Mouse (Mus musculus) ZHBTc4 (cell line): ENCODE data around the gene Phip.

ENCODE experiments used
- DNase-seq: peaks from one replicate; pipeline ENCODE4 v3.0.0-alpha.2; 2011; ENCODE audit warnings: low read depth, low spot score

Gene Phip

DNA sequence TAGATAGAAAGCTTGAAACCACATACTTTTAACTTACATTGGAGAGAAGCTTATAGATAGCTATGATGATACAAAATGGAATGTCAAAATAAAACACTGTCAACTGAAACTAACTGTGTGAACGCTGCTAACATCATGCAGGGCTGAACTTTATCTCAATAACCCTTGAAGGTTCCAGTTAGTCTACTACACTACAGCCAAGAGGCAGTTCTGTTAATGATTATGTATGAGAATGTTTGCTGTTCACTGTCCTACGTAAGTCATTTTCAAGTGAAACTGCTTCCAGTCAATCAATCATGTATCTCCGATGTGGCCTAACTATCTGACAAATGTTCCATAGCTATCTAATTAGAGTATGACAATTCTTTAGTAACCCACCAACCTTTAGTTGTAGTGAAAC lies 107.6 kb downstream of the Phip start:
- no peak for DNase-seq

DNA sequence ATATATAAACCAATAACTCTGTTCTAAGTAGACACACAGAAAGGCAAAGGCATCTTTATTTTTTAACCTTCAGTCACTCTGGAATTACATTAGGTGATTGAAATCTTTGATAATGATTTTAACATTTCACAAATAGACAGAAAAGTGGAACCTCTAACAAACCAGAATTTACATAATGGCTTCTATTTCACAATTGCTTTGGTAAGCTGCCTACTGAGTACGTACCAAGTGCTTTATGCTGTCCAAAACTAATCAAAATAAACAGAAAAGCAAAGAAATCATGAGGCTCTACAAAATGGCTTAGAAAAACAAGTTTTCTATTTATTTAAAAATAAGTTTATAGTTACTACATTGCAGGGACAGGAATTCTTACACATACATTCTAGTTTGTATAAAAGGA lies 109.2 kb downstream of the Phip start:
- no peak for DNase-seq

DNA sequence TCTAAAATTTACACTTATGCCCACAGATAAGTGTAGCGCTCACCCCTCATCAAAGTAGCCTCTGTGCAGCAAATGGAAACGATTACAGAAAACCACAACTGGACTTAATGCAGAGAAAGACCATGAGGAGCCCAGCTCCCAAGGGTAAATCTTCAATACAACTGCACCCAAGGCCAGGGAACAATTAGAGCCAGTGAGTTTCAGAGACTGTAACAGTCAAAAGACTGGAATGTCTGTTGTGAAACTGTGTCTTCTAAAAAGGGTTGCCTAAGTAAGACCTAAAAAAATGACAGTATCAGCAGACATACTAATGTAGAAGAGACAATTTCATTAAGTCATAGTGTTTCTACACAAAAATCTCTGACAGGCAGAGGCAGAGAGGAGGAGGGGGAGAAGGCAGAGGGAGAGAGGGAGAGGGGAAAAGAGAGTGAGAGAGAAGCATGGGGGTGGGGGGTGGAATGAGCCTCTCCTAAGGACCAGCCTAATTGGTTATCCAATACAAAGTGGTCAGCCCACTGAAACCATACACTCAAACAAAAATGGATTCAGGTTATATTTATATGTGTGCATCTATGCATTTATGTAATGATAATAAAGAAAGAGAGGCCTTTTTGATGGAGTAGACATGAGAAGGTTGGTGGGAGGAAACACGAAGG lies 113.4 kb downstream of the Phip start:
- DNase-seq, result no peak

DNA sequence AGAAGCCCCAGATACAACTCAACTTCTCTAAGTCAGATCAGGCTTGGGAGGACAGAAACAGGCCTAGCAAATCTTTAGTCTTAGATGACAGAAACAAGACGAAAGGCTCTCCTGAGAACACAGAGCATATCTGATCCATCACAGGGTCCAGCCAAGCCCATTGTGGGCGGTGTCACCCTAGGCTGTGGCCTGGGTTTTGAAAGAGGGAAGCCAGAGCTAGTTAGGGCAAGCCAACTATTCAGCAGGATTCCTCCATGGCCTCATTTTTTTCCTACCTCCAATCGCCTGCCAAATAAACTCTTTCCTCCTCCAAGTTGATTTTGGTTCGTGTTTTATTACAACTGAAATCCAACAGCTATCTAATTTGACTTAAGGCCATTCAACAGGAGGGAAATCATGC lies 114.0 kb downstream of the Phip start:
- no peak for DNase-seq

DNA sequence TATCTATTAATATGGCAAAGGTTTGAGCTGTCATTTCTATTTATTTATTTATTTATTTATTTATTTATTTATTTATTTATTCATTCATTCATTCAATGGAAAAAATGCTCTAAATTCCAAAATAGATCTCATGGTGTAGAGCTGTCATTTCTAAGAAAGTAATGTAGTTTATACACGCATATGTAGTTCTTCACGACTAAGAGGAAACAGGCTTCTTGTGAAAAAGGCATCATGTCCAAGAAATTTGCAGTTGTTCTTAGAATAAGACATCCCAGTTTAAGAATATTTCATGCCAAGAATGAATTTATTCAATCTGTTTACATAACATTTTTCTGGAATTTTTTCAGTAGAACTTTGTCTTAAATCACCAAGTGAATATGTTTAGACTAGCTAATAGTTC lies 114.5 kb downstream of the Phip start:
- no peak for DNase-seq

DNA sequence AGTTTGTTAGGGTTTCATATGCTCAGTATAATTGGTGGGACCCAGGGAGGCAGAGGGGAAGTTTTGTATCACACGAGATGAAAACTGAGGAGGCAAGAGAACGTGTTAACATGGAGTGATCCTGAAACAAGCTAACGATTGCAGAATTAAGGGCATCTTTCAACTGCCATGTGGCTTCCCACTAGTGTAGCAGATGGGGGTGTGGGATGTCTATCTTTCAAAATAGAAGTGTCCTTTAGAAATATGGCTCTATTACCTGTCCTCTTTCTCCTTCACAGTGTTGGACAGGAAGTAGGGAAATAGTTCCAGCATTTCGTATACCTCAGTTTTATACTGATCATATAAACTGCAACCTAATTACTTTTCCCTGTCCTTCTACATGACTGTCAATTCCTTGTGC lies 119.1 kb downstream of the Phip start:
- DNase-seq, result no peak

DNA sequence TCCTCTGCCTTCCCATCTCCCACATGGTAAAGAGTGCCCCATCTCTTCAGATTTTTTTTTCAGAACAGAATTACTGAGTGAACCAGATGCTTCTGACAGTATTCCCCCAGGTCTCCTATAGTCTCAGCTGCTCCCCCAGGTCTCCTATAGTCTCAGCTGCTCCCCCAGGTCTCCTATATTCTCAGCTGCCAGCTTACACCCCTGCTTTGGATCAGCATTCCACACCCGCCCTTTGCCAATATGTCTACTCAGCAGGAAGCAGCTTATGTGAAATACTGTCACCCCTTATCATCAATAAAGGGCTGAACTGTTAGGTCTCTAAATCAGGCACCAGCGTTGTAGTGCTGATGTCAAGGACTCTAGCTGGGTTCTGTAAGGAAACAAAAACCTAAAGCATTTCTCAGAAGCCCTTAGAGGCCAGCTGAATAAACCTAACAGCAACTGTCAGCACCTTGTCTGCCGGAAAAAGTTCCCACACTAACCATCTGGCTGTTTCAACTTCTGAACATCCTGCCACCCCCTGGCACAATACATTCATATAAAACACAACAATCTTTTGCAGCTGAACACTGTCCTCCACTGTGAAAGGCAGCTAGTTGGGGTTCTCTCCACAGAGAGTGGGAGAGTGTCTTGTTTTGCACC lies 120.2 kb downstream of the Phip start:
- no peak for DNase-seq

DNA sequence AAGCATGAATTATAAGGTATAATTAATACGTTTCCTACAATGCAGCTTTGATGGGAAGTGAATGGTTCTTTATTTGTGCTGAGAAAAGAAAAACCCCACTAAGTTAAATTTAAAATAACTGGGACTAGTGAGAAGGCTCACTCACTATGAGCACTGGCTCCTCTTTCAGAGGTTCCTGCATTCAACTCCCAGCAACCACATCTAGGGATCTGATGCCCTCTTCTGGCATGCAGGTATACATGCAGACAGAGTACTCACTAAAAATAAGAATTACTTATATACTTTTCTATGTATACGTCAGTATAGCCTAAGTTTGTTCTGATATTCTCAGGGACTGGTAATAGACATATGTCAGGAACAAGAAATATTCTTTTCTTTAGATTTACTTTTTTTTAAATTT lies 121.3 kb downstream of the Phip start:
- peak; percentile 28 for DNase-seq

DNA sequence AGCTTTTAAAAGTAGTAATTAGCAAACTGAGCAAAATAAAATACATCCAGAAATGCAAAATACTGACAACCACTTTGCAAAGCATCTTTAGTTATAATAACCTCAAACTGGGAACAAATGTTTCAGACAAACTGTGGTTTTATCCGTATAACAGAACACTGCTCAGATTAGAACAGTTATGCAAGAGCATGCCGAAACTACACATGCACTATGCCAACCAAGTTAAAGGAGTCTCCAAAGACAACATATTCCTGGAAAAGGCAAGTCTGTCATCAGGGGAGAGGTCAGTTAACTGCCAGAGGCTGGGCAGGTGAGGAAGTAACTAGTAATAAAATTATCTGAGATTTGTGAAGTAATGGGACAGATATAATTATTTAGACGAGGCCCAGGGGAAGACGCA lies 132.6 kb downstream of the Phip start:
- DNase-seq, result no peak

DNA sequence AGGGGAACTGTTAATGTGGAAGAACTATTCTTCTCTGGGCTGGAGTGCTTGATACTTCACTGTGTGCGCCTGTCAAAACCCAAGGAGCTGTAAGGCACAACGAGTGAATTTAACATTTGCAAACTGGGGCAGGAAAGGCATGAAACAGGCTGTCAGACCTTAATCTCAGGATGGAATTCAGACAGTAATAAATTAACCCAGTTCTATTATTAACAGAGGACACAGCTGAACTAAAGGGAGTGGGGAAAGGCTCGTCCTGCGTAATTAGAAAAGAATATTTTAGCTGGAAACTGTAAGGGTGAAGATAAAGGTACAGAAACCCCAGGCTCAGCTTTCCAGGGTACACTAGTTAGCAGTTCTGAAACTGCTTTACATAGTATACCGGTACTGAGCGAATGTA lies 139.4 kb downstream of the Phip start:
- no peak for DNase-seq

DNA sequence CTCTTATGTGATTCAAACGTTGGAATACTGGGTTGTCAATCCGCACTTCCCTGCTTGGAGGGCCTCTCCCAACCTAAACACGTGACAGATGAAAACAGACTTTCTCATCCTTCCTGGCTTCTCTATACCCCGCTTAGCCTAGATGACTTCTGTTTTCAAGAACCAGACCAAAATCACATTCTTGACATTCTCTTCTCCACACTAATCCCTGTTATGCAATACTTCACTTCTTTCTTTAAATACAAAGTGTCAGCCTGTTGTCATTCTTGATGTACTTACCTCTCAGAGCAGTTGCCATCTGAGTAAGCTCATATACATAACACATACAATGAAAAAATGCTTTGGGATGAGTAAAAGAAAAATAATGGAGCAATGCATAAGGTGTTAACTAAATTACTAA lies 143.4 kb downstream of the Phip start:
- DNase-seq, result peak; percentile 16

DNA sequence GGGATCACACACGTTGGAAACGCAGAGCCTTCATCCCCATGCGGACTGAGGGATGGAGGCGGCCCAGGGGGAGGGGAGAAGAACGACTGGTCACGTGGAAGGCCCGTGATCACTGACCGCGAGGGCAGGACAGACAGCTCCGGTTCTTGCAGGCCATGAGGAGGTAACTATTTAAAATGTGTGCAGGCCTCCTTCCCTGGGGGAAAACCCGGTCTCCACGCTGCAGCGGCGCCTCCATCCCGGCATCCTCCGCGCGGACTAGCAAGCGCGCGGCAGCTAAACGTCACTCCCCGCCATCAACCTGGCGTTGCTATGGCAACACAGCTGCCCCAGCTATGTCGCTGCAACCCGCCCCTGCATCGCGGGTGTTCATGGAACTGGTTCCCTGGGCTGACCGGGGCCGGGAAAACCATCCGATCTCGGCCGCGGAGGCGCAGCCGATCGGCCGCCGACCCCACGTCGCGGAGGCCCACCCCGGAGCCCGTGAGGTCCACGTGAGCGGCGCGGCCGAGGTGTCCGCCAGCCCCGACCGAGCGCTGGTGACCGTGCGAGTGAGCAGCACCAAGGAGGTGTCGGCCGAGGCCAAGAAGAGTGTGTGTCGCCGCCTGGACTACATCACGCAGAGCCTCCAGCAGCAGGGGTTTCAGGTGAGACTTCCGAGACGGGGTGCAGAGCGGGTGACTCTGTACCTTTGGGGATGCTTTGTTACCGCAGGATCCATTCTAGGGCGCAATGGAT lies 145.5 kb downstream of the Phip start:
- DNase-seq, result peak; percentile 96

DNA sequence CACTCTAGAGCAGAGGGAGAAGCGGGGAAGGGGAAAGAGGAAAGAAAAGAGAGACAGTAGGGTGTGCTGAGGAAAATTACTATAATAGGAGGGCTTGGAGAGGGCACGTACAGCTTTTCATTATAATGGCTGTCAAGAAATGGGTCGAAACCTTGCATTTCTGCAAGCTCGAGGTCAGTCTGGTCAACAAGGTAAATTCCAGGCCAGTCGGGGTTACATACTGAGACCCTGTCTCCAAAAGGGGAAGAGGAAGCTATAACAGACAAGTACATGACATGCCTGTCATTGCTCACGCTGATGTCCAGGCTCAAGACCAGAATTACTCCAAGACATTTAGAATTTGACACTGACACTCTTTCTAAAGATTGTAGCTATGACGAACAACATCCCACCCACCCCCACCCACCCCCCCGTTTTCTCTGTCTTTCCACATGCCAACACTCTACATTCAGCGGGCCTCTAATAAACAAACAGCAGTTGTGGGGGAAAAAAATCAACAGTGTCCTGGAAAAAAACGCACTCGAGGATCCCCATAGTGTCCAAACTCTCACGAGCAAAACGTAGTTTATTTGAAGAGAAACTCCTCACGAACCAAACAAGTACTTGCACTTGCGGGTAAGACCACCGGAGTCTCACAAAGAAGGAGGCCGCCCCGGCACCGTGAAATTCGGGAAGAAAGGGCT lies 146.2 kb downstream of the Phip start, which contains the start of gene Irak1bp1:
Irak1bp1 (plus strand) TSS at position 534 of the 683 bp plus-strand sequence.
- DNase-seq, result peak; percentile 10

DNA sequence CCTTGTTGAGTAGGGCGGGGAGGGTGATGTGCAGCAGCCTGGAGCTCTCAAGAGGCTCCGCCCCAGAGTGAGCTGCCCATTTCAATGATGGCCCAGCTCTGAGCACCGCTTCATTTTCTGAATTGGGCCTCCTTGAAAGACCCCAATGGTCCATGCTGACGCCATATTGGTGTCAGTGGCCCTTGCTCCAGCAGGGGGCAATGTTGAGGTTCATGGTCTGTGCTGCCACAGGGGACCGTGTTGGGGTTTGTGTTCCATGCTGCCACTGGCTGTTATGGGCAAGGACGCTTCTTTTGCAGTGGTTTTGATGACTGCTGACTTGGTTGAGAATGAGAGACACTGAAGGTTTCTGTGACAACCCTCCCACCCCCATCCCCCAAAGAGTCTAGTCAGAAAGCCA lies 148.9 kb downstream of the Phip start:
- peak; percentile 51 for DNase-seq
